Mouse (Mus musculus) common myeloid progenitor, adult 5-6 weeks (primary cell): Measurements from ENCODE around the gene Tnip2. TPM values are rescaled to one million over a fixed set of nuclear protein-coding genes. Genes with fewer than 3 reads are reported as not detected.

Source experiments
- ATAC-seq: replicated peaks from 2 replicates; pipeline ENCODE4 v1.8.0; 2016; ENCODE audit warnings: low read depth, mild to moderate bottlenecking, moderate TSS enrichment, inconsistent platforms; ENCODE audit not compliant: poor library complexity, severe bottlenecking
- total RNA-seq: library from RNA; stranded (forward); fragments of 200-1000, 187-1606 nt; gene quantifications from 2 replicates; pipeline ENCODE4 v1.2.3, GENCODE M21; 2017

Gene Tnip2
- total RNA-seq, 1 experiment from 2014 or later = 20.0 TPM

DNA sequence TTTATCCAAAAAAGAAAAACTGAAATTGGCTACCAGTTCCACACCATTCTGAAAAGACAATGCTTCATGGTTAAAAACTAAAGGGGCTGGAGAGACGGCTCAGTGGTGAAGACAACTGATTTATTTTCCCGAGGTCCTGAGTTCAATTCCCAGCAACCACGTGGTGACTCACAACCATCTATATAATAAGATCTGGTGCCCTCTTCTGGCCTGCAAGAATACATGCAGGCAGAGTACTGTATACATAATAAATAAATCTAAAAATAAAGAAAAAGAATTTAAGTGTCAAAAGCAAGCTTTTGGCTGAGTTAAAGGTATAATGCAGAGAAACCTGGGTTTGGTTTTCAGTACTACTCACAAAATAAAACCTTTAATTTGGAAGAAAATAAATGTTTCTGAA is 32.9 kb downstream of the Tnip2 start:
- no peak for ATAC-seq

DNA sequence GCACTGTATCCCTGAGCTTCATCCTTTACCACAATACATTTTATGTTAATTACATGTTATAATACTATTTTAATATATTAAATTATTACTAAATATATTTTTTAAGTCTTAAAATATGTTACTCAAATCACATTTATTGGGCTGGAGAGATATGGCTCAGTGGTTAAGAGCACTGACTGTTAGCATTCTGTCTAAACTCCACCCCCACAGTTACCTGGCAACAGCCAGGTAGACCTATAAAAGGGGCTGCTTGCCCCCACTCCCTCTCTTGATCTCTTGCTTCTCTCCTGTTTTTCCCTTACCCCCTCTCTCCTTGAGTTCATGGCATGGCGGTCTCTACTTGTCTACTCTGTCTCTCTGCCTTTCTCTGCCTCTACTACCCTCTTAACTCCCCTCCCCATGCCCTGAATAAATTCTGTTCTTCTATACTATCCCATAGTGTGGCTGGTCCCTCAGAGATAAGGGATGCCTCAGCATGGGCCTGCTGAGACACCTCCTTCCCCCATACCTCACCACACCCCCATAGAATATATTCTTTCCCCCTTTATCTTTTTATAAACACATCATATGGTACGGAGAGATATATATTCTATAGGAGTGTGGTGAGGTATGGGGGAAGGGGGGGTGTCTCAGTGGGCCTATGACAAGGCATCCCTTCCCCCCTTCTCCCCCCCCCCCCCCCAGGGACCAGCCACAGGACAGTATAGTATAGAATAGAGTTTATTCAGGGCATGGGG is 45.6 kb downstream of the Tnip2 start:
- no peak; the same call in 1 of the 2 replicates for ATAC-seq

DNA sequence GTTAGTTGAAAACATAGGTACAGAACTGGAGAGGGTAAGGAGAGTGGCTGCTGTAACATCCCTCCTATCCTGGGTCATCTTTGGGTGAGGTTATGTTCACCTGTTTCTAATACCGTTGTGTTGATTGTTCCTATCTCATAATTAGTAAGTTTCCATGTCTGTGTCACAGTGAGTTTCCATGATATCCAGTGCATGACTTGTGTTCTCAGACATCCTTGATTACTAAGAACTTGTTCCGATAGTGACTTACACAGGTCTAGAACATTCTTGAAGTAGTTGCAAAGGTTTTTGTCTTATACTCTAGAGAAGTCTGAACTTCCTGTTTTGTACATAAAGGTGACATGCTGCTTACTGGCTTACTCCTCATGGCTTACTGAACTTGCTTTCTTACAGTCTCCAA is 47.1 kb downstream of the Tnip2 start:
- no peak for ATAC-seq

DNA sequence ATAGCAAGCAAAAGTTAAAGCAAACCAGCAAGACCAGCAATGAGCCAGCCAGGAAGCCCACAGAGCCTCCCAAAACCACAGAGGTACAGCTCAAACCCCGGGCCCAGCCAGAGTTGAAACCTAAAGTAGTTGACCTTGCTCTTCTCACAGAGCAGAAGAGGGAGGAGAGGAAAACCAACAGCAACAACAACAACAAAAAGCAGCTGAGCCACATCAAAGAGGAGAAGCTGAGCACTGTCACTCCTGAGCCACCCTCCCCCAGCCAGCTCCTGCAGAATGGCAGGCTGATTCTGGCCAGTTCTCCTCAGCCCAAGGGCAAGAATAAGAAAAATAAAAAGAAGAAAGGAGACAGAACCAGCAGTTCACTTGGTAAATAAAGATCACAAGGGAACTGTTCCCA is 47.7 kb downstream of the Tnip2 start:
- no peak for ATAC-seq

DNA sequence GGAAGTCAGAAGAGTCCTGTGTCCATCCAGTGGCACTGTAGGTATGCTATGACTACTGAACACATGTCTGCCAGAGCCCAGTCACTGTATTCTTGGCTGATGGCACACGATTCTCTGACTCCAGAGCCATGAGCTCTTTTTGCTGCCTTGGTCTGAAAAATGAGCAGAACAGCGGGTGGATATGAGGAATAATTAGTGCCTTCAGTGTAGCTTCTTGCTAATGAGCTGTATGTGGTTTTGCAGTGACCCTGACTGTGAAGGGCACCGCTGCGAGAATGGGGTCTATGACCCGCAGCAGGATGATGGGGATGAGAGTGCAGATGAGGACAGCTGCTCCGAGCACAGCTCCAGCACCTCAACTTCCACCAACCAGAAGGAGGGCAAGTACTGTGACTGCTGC is 52.0 kb downstream of the Tnip2 start:
- no peak for ATAC-seq

DNA sequence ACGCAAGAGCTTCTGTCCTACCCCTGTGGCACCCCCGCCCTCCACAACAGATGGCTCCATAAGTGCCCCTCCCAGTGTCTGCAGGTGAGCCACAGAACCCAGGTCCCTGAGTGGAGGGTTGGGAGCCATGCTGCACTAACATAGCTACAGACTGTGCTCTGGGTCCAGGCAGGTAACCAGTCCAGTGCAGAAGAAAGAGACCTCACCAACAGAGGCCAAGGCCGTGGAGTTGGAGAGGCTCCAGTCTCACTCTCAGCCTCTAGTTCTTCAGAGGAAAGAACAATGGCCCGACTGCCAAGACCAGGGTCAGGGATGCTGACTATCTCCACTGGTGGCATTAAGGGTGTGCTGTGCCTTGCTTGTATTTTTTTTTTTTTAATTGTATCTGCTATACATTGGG is 52.5 kb downstream of the Tnip2 start:
- ATAC-seq = no peak

DNA sequence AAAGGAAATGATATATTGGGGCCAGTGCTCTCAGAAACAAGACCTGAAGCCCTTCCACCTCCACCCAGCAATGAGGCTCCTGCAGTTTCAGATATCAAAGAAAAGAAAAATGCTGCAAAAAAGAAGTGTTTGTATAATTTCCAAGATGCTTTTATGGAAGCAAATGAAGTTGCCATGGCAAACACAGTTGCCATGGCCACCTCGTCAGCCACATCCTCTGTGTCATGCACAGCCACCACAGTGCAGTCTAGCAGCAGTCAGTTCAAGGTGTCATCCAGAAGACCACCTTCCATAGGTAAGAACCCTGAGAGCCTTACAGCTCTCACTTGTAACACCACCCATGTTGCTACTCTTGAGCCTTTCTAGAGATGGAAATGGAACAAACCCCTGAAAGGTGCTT is 54.8 kb downstream of the Tnip2 start:
- ATAC-seq = no peak

DNA sequence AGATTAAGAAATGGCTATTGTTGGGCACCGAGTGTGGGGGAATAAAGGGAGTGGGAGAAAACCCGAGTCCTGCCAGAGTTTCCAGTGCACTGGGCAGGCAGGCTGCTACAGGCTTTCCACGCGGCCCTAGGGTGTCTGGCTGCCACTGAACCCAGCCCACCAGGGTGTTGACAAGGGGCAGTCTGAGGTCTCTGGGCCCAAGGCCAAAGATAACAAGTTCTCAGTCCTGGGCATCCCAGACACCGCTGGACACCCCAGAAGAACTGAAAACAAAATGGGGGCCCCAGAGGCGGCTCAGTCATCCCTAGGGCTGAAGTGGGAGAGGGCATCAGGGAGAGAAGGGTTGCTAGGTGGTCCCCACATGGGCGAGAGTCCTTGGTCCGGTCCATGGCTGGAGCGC is 67.6 kb downstream of the Tnip2 start:
- ATAC-seq = no peak

Other genes starting within 250 kb of the Tnip2 start
- not detected in 2 replicates for gene Zfyve28, start 225.5 kb downstream of the Tnip2 start, total RNA-seq
- not detected in 2 replicates for gene Cfap99, start 225.4 kb downstream of the Tnip2 start, total RNA-seq
- gene Rnf4, start 177.7 kb downstream of the Tnip2 start, total RNA-seq = 115 and 126 TPM in 2 replicates
- gene Fam193a, start 144.1 kb downstream of the Tnip2 start, total RNA-seq = 27.6 and 32.7 TPM in 2 replicates
- 9.9 and 10.2 TPM in 2 replicates for gene Sh3bp2, start 11.8 kb upstream of the Tnip2 start, total RNA-seq
- 114 and 141 TPM in 2 replicates for gene Add1, start 59.7 kb upstream of the Tnip2 start, total RNA-seq
- gene Mfsd10, start 123.2 kb upstream of the Tnip2 start, total RNA-seq = 81.7 and 82.5 TPM in 2 replicates
- 72.9 and 76.4 TPM in 2 replicates for gene Nop14, start 146.2 kb upstream of the Tnip2 start, total RNA-seq
- 0.91 and 0.92 TPM in 2 replicates for gene Grk4, start 146.4 kb upstream of the Tnip2 start, total RNA-seq
- gene Htt, start 247.7 kb upstream of the Tnip2 start, total RNA-seq = 23.5 and 29.6 TPM in 2 replicates